Mouse (Mus musculus) adrenal gland, adult 2 months (tissue): Measurements from ENCODE around the gene Olfr1493-ps1. TPM values are rescaled to one million over a fixed set of nuclear protein-coding genes. Genes with fewer than 3 reads are reported as not detected.

Experiments used
- DNase-seq: peaks from one replicate; pipeline ENCODE4 v3.0.0; 2021
- long read RNA-seq: library from polyadenylated mRNA; stranded (forward); transcript quantifications from one replicate; pipeline ENCODE4 v2.0.0, GENCODE M21; 2021
- polyA plus RNA-seq: library from polyadenylated mRNA; depleted of rRNA; stranded (reverse); fragments of >200 nt; gene quantifications from 2 replicates; pipeline ENCODE4 v1.2.3, GENCODE M21; 2012; rRNA removed
- total RNA-seq, 2 experiments: library from RNA; stranded (reverse); gene quantifications; 2 replicates each; pipeline ENCODE4 v1.2.3; 2021

The Olfr1493-ps1 gene
- total RNA-seq (not detected), polyA plus RNA-seq (not detected in 2 replicates)
- long read RNA-seq = 0 reads

DNA sequence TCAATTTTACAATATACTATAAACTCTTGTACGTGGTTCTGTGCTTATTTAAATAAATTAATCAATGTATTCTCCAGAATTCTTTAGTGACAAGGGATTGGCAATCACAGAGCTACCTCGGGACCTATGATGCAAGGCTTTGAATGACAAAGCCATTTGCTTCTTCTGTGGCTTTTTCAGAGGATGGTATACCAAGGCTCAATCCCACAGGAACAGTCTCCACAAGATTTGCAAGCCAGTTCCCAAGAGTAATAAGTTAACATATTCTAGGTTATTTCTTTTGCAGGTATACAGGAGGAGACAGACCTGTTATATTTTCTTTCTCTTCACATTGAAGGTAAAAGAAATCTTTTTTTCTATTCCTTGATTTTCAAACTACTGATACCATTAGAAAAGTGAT is at the start of gene Olfr1493-ps1:
Olfr1493-ps1 (plus strand) TSS at position 301 of the 400 bp plus-strand sequence.
- no peak for DNase-seq

DNA sequence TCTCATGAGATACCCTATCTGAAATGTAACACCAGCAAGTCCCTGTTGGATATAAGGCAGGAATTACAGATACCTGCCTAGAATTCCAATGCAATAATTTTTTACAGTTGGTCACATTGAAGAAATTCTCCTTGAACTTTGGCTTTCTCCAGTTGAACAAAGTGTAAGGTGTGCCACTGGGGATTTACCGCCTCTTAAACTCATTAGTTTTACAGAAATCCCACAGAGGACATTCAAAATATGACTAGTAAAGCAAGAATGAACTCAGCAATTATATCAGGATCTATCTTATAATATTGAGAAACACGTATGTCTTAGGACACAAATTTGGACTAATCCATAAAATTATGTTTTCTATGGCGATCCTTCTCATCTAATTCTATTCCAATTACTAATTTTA is 26.1 kb upstream of the Olfr1493-ps1 start, which contains the start of gene Olfr1491:
Olfr1491 (plus strand) TSS at position 301 of the 400 bp plus-strand sequence.
- no peak for DNase-seq

DNA sequence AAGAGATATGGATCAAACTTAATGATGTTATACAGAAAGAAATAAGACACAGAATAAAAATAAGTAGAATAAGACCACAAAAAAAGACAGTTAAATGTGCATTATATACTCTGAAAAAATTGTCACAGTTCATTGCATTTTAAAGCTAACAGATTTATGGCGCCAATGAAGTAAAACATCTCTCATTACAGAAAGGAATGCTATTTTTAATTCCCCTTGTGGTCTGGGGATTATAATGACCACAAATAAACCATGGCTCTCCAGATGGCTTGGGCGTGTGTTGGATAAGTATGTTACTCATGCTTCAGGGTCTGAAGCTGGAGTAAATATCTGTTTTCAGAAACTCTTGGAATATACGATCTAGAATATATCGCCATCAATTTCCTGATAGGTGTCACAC is 16.4 kb downstream of the Olfr1493-ps1 start, which contains the start of gene Olfr1494:
Olfr1494 (plus strand) TSS at position 301 of the 400 bp plus-strand sequence.
- DNase-seq = no peak

DNA sequence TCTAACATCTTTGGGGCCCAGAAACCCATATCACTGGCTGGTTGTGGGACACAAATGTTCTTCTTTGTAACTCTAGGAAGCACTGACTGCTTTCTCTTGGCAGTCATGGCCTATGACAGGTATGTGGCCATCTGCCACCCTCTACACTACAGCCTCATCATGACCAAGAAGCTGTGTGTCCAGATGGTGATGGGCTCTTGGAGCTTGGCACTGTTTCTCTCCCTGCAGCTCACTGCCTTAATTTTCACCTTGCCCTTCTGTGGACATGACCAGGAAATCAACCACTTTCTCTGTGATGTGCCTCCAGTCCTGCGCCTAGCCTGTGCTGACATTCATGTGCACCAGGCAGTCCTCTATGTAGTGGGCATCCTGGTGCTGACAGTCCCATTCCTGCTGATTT is 26.3 kb downstream of the Olfr1493-ps1 start:
- DNase-seq = no peak

DNA sequence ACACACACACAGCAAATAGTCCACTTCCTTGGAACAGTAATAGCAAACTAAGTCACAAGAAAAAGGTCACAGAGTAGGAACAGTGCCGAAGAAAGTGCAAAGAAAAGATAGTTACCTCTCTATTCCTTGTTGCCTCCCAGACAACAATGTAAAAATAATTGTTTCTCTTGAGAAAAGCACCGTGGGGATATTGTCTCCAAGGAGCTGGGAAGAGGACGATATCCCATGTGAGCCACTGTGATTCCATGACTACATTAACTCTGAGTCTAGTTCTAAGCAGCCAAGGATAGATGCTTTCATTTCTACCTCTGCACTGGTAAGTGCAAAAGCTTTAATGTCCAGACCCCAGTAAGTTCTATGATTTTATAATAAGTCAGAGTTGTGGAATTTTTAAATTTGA is 41.2 kb downstream of the Olfr1493-ps1 start, which contains the start of gene Olfr1495:
Olfr1495 (plus strand) TSS at position 301 of the 400 bp plus-strand sequence.
- DNase-seq = no peak

DNA sequence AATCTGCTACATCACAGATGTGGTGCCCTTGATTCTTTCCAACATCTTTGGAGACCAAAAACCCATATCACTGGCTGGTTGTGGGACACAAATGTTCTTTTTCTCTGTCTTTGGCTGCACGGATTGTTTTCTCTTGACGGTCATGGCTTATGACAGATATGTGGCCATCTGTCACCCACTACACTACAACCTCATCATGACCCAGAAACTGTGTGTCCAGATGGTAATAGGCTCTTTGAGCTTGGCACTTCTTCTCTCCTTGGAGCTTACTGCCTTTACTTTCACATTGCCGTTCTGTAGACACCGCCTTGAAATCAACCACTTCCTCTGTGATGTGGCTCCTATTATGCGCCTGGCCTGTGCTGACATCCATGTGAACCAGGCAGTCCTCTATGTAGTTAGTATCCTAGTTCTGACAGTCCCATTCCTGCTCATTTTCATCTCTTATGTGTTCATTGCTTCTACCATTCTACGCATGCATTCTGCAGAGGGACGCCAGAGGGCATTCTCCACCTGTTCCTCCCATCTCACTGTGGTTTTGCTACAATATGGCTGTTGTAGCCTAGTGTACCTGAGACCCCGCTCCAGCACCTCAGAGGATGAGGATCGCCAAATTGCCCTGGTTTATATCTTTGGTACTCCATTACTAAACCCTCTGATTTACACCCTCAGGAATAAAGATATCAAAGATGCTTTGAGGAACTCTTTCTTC is 45.6 kb downstream of the Olfr1493-ps1 start:
- no peak for DNase-seq

DNA sequence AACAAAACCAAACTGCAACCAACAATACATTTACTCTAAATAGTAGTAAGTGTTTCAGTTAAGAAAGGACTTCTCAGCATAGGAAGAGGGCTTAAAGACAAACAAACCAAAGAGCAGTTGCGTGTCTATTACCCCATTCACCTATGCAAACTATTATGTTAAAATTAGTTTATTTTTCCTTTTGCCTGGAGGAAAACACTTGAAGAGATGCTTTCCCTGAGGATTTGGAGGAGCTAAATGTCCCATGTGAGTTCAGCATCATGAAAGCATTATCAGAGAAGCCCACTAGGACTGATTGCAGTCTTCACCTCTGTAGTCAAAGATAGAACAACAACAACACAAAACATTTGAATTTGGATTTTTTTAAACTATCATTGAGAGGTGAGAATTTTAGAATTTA is 54.5 kb downstream of the Olfr1493-ps1 start, which contains the start of gene Olfr1496:
Olfr1496 (plus strand) TSS at position 301 of the 400 bp plus-strand sequence.
- DNase-seq = no peak

Other genes starting within 250 kb of the Olfr1493-ps1 start
- not detected for gene Olfr1475, start 243.1 kb upstream of the Olfr1493-ps1 start, total RNA-seq
- not detected in 2 replicates for gene Olfr1475, start 243.1 kb upstream of the Olfr1493-ps1 start, polyA plus RNA-seq
- not detected for gene Olfr1477, start 222.7 kb upstream of the Olfr1493-ps1 start, total RNA-seq
- gene Olfr1477, start 222.7 kb upstream of the Olfr1493-ps1 start, polyA plus RNA-seq = not detected in 2 replicates
- gene Olfr1480, start 195.4 kb upstream of the Olfr1493-ps1 start, total RNA-seq = not detected
- gene Olfr1480, start 195.4 kb upstream of the Olfr1493-ps1 start, polyA plus RNA-seq = not detected in 2 replicates
- not detected for gene Olfr1484, start 139.8 kb upstream of the Olfr1493-ps1 start, total RNA-seq
- gene Olfr1484, start 139.8 kb upstream of the Olfr1493-ps1 start, polyA plus RNA-seq = not detected in 2 replicates
- gene Olfr1487, start 105.9 kb upstream of the Olfr1493-ps1 start, total RNA-seq = not detected
- not detected in 2 replicates for gene Olfr1487, start 105.9 kb upstream of the Olfr1493-ps1 start, polyA plus RNA-seq
- not detected for gene Olfr1489, start 91.7 kb upstream of the Olfr1493-ps1 start, total RNA-seq
- not detected in 2 replicates for gene Olfr1489, start 91.7 kb upstream of the Olfr1493-ps1 start, polyA plus RNA-seq
- not detected for gene Olfr1490, start 72.2 kb upstream of the Olfr1493-ps1 start, total RNA-seq
- gene Olfr1490, start 72.2 kb upstream of the Olfr1493-ps1 start, polyA plus RNA-seq = not detected in 2 replicates
- gene Olfr1491, start 26.0 kb upstream of the Olfr1493-ps1 start, total RNA-seq = not detected
- gene Olfr1491, start 26.0 kb upstream of the Olfr1493-ps1 start, polyA plus RNA-seq = not detected in 2 replicates
- not detected for gene Olfr1494, start 16.4 kb downstream of the Olfr1493-ps1 start, total RNA-seq
- not detected in 2 replicates for gene Olfr1494, start 16.4 kb downstream of the Olfr1493-ps1 start, polyA plus RNA-seq
- not detected for gene Olfr1495, start 41.3 kb downstream of the Olfr1493-ps1 start, total RNA-seq
- gene Olfr1495, start 41.3 kb downstream of the Olfr1493-ps1 start, polyA plus RNA-seq = not detected in 2 replicates
- not detected for gene Olfr1496, start 54.6 kb downstream of the Olfr1493-ps1 start, total RNA-seq
- not detected in 2 replicates for gene Olfr1496, start 54.6 kb downstream of the Olfr1493-ps1 start, polyA plus RNA-seq
- not detected for gene Olfr1497, start 74.9 kb downstream of the Olfr1493-ps1 start, total RNA-seq
- gene Olfr1497, start 74.9 kb downstream of the Olfr1493-ps1 start, polyA plus RNA-seq = not detected in 2 replicates
- not detected for gene Olfr1499, start 96.2 kb downstream of the Olfr1493-ps1 start, total RNA-seq
- gene Olfr1499, start 96.2 kb downstream of the Olfr1493-ps1 start, polyA plus RNA-seq = not detected in 2 replicates
- gene Olfr1500, start 107.2 kb downstream of the Olfr1493-ps1 start, total RNA-seq = not detected
- not detected in 2 replicates for gene Olfr1500, start 107.2 kb downstream of the Olfr1493-ps1 start, polyA plus RNA-seq
- gene Olfr1501, start 127.4 kb downstream of the Olfr1493-ps1 start, total RNA-seq = not detected
- not detected in 2 replicates for gene Olfr1501, start 127.4 kb downstream of the Olfr1493-ps1 start, polyA plus RNA-seq
- gene Olfr1502, start 138.5 kb downstream of the Olfr1493-ps1 start, total RNA-seq = not detected
- gene Olfr1502, start 138.5 kb downstream of the Olfr1493-ps1 start, polyA plus RNA-seq = not detected in 2 replicates
- not detected for gene Olfr1504, start 174.7 kb downstream of the Olfr1493-ps1 start, total RNA-seq
- not detected in 2 replicates for gene Olfr1504, start 174.7 kb downstream of the Olfr1493-ps1 start, polyA plus RNA-seq
- gene Olfr1505, start 190.3 kb downstream of the Olfr1493-ps1 start, total RNA-seq = not detected
- gene Olfr1505, start 190.3 kb downstream of the Olfr1493-ps1 start, polyA plus RNA-seq = not detected in 2 replicates